Mouse (Mus musculus) MEL (cell line): ENCODE measurements around the gene Klhl36. TPM values are rescaled to one million over a fixed set of nuclear protein-coding genes. Genes with fewer than 3 reads are reported as not detected.

Source experiments
- DNase-seq: peaks from one replicate; pipeline ENCODE4 v3.0.0; 2011; ENCODE audit warnings: low read depth, low spot score
- H3K27ac ChIP-seq: 2 replicates; pipeline ENCODE4 v1.5.1; 2012; ENCODE audit warnings: low read depth, mild to moderate bottlenecking, control low read depth, low read length, moderate library complexity; ENCODE audit not compliant: control insufficient read depth
- H3K27me3 ChIP-seq, 2 experiments: fragments of 150-350 bp in 1 of 2; sonication (generic) in 1 of 2; 2 replicates each; pipeline ENCODE4 v1.6.1; 2012; ENCODE audit warnings: low read length in 2 of 2, mild to moderate bottlenecking in 2 of 2, improper control_type of control experiment in 1 of 2, moderate library complexity in 1 of 2; ENCODE audit not compliant: insufficient read depth in 2 of 2, control insufficient read depth in 1 of 2
- H3K36me3 ChIP-seq, 2 experiments: 2 replicates each; pipeline ENCODE4 v1.6.1; 2012 to 2014; ENCODE audit warnings: low read length in 2 of 2, improper control_type of control experiment in 1 of 2, inconsistent platforms in 1 of 2, mild to moderate bottlenecking in 1 of 2; ENCODE audit not compliant: insufficient read depth in 2 of 2, control insufficient read depth in 1 of 2
- H3K4me1 ChIP-seq, 2 experiments: fragments of 150-350 bp in 1 of 2; sonication (generic) in 1 of 2; 2 replicates each; pipeline ENCODE4 v1.6.1; 2012; ENCODE audit warnings: low read length in 2 of 2, improper control_type of control experiment in 1 of 2, mild to moderate bottlenecking in 1 of 2; ENCODE audit not compliant: insufficient read depth in 2 of 2, control insufficient read depth in 1 of 2
- H3K4me3 ChIP-seq, 2 experiments: fragments of 150-350 bp in 1 of 2; sonication (generic) in 1 of 2; 2 replicates each; pipeline ENCODE4 v1.5.1; 2012; ENCODE audit warnings: low read depth in 2 of 2, low read length in 2 of 2, mild to moderate bottlenecking in 2 of 2, moderate library complexity in 2 of 2, control low read depth in 1 of 2, improper control_type of control experiment in 1 of 2; ENCODE audit not compliant: control insufficient read depth in 1 of 2, insufficient read depth in 1 of 2
- H3K79me2 ChIP-seq: 2 replicates; pipeline ENCODE4 v1.6.1; 2012; ENCODE audit warnings: mild to moderate bottlenecking, low read length, moderate library complexity; ENCODE audit not compliant: control insufficient read depth, poor library complexity, insufficient read depth
- H3K9ac ChIP-seq: 2 replicates; pipeline ENCODE4 v1.6.1; 2012; ENCODE audit warnings: low read depth, mild to moderate bottlenecking, control low read depth, low read length, moderate library complexity; ENCODE audit not compliant: control insufficient read depth, poor library complexity, severe bottlenecking
- H3K9me3 ChIP-seq: fragments of 150-350 bp; sonication (generic); replicated peaks from 2 replicates; pipeline ENCODE4 v1.6.1; 2012; ENCODE audit warnings: mild to moderate bottlenecking, low read length, improper control_type of control experiment, moderate library complexity; ENCODE audit not compliant: insufficient read depth
- BHLHE40 ChIP-seq: IDR thresholded peaks from 2 replicates; pipeline ENCODE4 v1.6.1; 2012; ENCODE audit warnings: low read depth, mild to moderate bottlenecking, inconsistent platforms, low read length, improper control_type of control experiment, borderline replicate concordance
- CTCF ChIP-seq, 3 experiments: IDR thresholded peaks in 2 of 3; conservative IDR thresholded peaks in 1 of 3; 2 replicates each; pipeline ENCODE4 v1.5.1; 2011 to 2012; ENCODE audit warnings: low read length in 3 of 3, low read depth in 2 of 3, mild to moderate bottlenecking in 2 of 3, improper control_type of control experiment in 1 of 3, inconsistent platforms in 1 of 3, mixed read lengths in 1 of 3, moderate library complexity in 1 of 3; ENCODE audit not compliant: control insufficient read depth in 1 of 3, insufficient read depth in 1 of 3, poor library complexity in 1 of 3, severe bottlenecking in 1 of 3
- E2F4 ChIP-seq: IDR thresholded peaks from 2 replicates; pipeline ENCODE4 v1.6.1; 2011; ENCODE audit warnings: low read depth, low read length, improper control_type of control experiment, borderline replicate concordance
- GABPA ChIP-seq: IDR thresholded peaks from 2 replicates; pipeline ENCODE4 v1.6.1; 2012; ENCODE audit warnings: low read depth, mild to moderate bottlenecking, inconsistent platforms, low read length, improper control_type of control experiment, moderate library complexity
- MAX ChIP-seq: IDR thresholded peaks from 2 replicates; pipeline ENCODE4 v1.6.1; 2011; ENCODE audit warnings: low read length, improper control_type of control experiment
- MXI1 ChIP-seq: IDR thresholded peaks from 2 replicates; pipeline ENCODE4 v1.6.1; 2011; ENCODE audit warnings: mild to moderate bottlenecking, low read depth, low read length, improper control_type of control experiment
- MYB ChIP-seq: IDR thresholded peaks from 2 replicates; pipeline ENCODE4 v1.6.1; 2011; ENCODE audit warnings: mild to moderate bottlenecking, low read depth, low read length, improper control_type of control experiment
- NELFE ChIP-seq: IDR thresholded peaks from 2 replicates; pipeline ENCODE4 v1.6.1; 2011; ENCODE audit warnings: low read depth, low read length, improper control_type of control experiment
- RAD21 ChIP-seq: IDR thresholded peaks from 2 replicates; pipeline ENCODE4 v1.6.1; 2011; ENCODE audit warnings: mild to moderate bottlenecking, low read depth, low read length, improper control_type of control experiment
- SIN3A ChIP-seq: IDR thresholded peaks from 2 replicates; pipeline ENCODE4 v1.6.1; 2012; ENCODE audit warnings: low read length, improper control_type of control experiment, inconsistent platforms
- TAL1 ChIP-seq: IDR thresholded peaks from 2 replicates; pipeline ENCODE4 v1.6.1; 2012; ENCODE audit warnings: mild to moderate bottlenecking, inconsistent platforms, low read length, moderate library complexity, mixed read lengths
- TBP ChIP-seq: IDR thresholded peaks from 2 replicates; pipeline ENCODE4 v1.8.0; 2011; ENCODE audit warnings: low read depth, low read length, improper control_type of control experiment
- USF2 ChIP-seq, 2 experiments: IDR thresholded peaks; 2 replicates each; pipeline ENCODE4 v1.6.1; 2011 to 2012; ENCODE audit warnings: improper control_type of control experiment in 2 of 2, low read length in 2 of 2, borderline replicate concordance in 1 of 2, inconsistent platforms in 1 of 2, low read depth in 1 of 2, mild to moderate bottlenecking in 1 of 2; ENCODE audit not compliant: insufficient read depth in 1 of 2
- ZKSCAN1 ChIP-seq: IDR thresholded peaks from 2 replicates; pipeline ENCODE4 v1.6.1; 2012; ENCODE audit warnings: low read depth, mild to moderate bottlenecking, inconsistent platforms, low read length, improper control_type of control experiment, moderate library complexity
- ZMIZ1 ChIP-seq: IDR thresholded peaks from 2 replicates; pipeline ENCODE4 v1.6.1; 2012; ENCODE audit warnings: low read depth, mild to moderate bottlenecking, inconsistent platforms, low read length, improper control_type of control experiment, moderate library complexity
- polyA plus RNA-seq, 2 experiments: library from polyadenylated mRNA; stranded (reverse) in 1 of 2; unstranded in 1 of 2; fragments of >175 nt in 1 of 2; fragments of >200 nt in 1 of 2; gene quantifications; 2 replicates each; pipeline versions ENCODE4 v1.2.1 to v1.2.4; 2012; ENCODE audit warnings: low replicate concordance in 2 of 2, low read depth in 1 of 2; ENCODE audit not compliant: insufficient read length in 2 of 2, insufficient read depth in 1 of 2, missing spikeins in 1 of 2
- total RNA-seq: library from RNA; depleted of rRNA; stranded (reverse); fragments of 300-350 nt; gene quantifications from 2 replicates; pipeline ENCODE4 v1.2.3, GENCODE M21; 2012

The Klhl36 gene
- total and polyA plus RNA-seq, 3 experiments, result 4.6 to 6.6 TPM; not detected in 1

DNA sequence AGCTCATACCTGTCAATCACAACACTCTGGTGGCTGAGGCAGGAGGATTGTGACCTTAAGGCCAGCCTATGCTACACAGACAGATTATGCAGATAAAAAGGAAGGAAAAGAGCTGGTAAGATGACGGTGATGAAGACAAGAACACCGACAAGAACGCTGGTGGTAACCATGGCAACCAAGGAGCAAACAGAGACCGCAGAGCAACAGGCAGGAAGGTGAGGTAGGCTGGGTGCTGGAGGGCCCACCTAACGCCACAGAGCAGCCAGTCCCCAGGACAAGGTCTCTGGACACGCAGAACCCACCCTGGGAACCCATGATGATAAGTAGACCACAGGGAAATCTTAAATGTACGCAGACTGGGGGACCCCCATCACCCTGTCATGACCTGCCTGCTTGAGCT lies 31.5 kb upstream of the Klhl36 start:
- H3K79me2 ChIP-seq, result no peaks in the 10 kb centered on the region
- TF ChIP-seq RAD21 (no peak), GABPA (no peak), MYB (no peak), USF2 (IDR thresholded peaks at IDR 0.05; ENCODE audit: borderline replicate concordance in 1 of 2, insufficient read depth in 1 of 2, low read depth in 1 of 2, low read length in 2 of 2) (no peak), CTCF (IDR thresholded peaks at IDR 0.05 in 2 of 3, conservative IDR thresholded peaks at IDR 0.05 in 1 of 3; ENCODE audit: control insufficient read depth in 1 of 3, insufficient read depth in 1 of 3, low read depth in 2 of 3, low read length in 3 of 3, poor library complexity in 1 of 3, severe bottlenecking in 1 of 3) (no peak), NELFE (no peak), TBP (no peak), BHLHE40 (no peak), SIN3A (no peak), ZMIZ1 (no peak)
- H3K9ac ChIP-seq, result no peak overlapping the region
- peaks cover 44 to 63% of the 10 kb centered on the region in 2 experiments for H3K4me1 ChIP-seq
- no peaks in the 10 kb centered on the region for H3K9me3 ChIP-seq
- H3K27ac ChIP-seq, result no peak overlapping the region
- H3K36me3 ChIP-seq, result peaks cover 0 to 38% of the 10 kb centered on the region in 2 experiments; a peak in 2 of 4 replicates
- H3K4me3 ChIP-seq, result no peak overlapping the region
- H3K27me3 ChIP-seq, result no peaks in the 10 kb centered on the region
- DNase-seq, result no peak

DNA sequence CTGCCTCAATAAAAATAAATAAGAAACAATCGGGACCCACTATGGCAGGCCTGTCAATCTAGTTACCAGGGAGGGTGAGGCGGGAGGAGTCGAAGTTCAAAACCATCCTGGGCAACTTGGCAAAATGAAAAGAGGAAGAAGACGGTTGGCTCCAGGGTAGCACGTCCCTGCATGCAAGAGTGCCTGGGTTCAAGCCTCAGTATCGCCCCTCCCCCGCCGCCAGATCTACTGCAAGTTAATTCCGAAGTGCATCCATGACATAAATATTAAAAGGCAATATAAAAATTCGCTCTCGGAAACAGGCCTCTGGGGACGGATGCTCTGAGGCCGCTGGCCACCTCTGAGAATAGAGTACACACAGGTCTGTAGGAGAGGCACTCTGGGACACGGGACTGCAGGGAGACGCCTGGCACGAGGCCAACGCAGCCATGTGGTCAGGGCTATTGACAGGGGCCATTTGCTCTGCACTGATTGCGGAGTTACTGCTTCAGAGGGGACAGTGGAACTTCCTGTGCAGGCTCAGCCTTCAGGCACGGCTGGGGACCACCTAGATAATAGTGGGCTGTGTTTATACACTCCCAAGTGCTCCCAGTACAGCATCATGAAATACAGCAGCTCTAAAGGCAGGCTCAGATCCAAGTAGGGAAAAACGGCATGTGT lies 30.6 kb upstream of the Klhl36 start:
- peaks cover 0 to 31% of the 10 kb centered on the region in 2 experiments; a peak in 2 of 4 replicates for H3K36me3 ChIP-seq
- H3K9me3 ChIP-seq, result no peaks in the 10 kb centered on the region
- peaks cover 37 to 54% of the 10 kb centered on the region in 2 experiments for H3K4me1 ChIP-seq
- H3K79me2 ChIP-seq, result no peaks in the 10 kb centered on the region
- peak; percentile 83 for DNase-seq
- no peaks in the 10 kb centered on the region for H3K27me3 ChIP-seq
- no peak overlapping the region for H3K4me3 ChIP-seq
- no peak overlapping the region; the same call in 1 of the 2 replicates for H3K27ac ChIP-seq
- H3K9ac ChIP-seq, result 0 out of 2 replicates have a peak overlapping the region, but pooled peaks have one; percentile 4
- TF ChIP-seq MXI1 (peak; percentile 30; the same call in 1 of the 2 replicates), ZKSCAN1 (no peak), MAX (peak; percentile 38; the same call in 1 of the 2 replicates), TAL1 (0 out of 2 replicates have a peak, but pooled peaks have one; percentile 38), E2F4 (no peak), SIN3A (peak; percentile 16; the same call in 1 of the 2 replicates)
